Mouse (Mus musculus): ENCODE results near the gene 2210011C24Rik. TPM values are rescaled to one million over a fixed set of nuclear protein-coding genes. Genes with fewer than 3 reads are reported as not detected.

2210011C24Rik gene
- total and polyA plus RNA-seq, 2 experiments from 2014 or later = 0.48 TPM; not detected in 1

DNA sequence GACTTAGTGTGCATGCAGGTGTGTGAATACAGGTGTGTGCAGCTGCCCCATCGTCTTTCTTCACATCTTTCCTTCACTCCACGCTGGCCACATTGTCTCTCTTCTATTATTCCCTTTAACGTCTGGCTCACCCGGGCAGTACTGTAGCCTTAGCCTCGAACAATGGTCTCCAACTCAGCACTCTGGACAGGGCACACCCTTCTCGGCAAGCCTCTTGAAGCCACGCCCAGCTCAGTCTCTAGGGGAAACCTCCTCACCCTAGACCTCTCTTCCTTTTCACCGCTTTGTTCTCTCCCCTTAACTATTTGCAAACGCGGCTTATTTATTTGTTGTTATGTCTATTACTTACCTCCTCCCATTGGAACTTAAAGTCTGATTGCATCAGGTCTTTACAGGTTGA is 15.5 kb upstream of the 2210011C24Rik start:
- no peak overlapping the region for H3K4me3 ChIP-seq (ENCODE audit: low read depth, low read length)
- TF ChIP-seq EP300 (IDR thresholded peaks at IDR 0.05; ENCODE audit: low read depth) (no peak), CTCF (IDR thresholded peaks at IDR 0.05; ENCODE audit: low read depth) (no peak)
- no peaks in the 10 kb centered on the region for H3K36me3 ChIP-seq (replicated peaks; ENCODE audit: control insufficient read depth, insufficient read depth, low read length)
- H3K9ac ChIP-seq (replicated peaks; ENCODE audit: low read depth, low read length) = no peak overlapping the region
- H3K4me2 ChIP-seq (ENCODE audit: low read depth, low read length) = no peak overlapping the region
- WGBS = 13% methylated on average over 10 of the region's 10 CpGs
- no peaks in the 10 kb centered on the region for H3K9me3 ChIP-seq (replicated peaks; ENCODE audit: control insufficient read depth, low read length)
- no peak for ATAC-seq (ENCODE audit: insufficient read depth, low read depth)
- H3K4me1 ChIP-seq (ENCODE audit: control insufficient read depth, insufficient read depth) = peaks cover 24% of the 10 kb centered on the region
- H3K27me3 ChIP-seq (ENCODE audit: control insufficient read depth, insufficient read depth, low read length) = peaks cover 28% of the 10 kb centered on the region
- no peak for DNase-seq (ENCODE audit: low spot score)
- no peak overlapping the region for H3K27ac ChIP-seq (ENCODE audit: low read depth)

DNA sequence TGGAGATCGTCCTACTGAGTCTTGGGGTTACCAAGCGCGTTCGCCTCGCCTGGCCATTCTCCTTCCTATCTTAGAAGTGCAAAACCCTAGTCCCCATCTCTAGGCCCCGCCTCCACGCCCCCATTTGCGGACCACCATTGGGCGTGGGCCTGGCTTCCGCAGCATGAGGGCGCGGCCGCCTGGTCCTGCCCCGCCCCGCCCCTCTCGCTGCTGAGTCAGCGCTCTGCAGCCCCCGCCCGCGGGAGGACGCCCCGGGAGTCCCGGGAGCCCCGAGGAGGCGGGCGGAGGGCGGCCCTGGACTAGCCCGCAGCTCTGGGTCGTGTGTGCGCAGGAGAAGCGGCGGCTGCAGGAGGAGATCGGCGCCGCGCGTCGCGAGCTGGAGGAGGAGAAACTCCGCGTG is 13.9 kb upstream of the 2210011C24Rik start:
- H3K36me3 ChIP-seq (replicated peaks; ENCODE audit: control insufficient read depth, insufficient read depth, low read length) = no peaks in the 10 kb centered on the region
- 1% methylated on average over 41 of the region's 41 CpGs for whole genome bisulfite sequencing
- H3K27me3 ChIP-seq (ENCODE audit: control insufficient read depth, insufficient read depth, low read length) = peaks cover 33% of the 10 kb centered on the region
- H3K4me2 ChIP-seq (ENCODE audit: low read depth, low read length) = peak overlapping the region; percentile 77
- peaks cover 37% of the 10 kb centered on the region for H3K4me1 ChIP-seq (ENCODE audit: control insufficient read depth, insufficient read depth)
- peak overlapping the region; percentile 20; the same call in 1 of the 2 replicates for H3K9ac ChIP-seq (replicated peaks; ENCODE audit: low read depth, low read length)
- DNase-seq (ENCODE audit: low spot score) (no peak), ATAC-seq (ENCODE audit: insufficient read depth, low read depth) (peak; percentile 37)
- TF ChIP-seq CTCF (IDR thresholded peaks at IDR 0.05; ENCODE audit: low read depth) (no peak), EP300 (IDR thresholded peaks at IDR 0.05; ENCODE audit: low read depth) (no peak)
- H3K4me3 ChIP-seq (ENCODE audit: low read depth, low read length) = peak overlapping the region; percentile 48
- no peak overlapping the region for H3K27ac ChIP-seq (ENCODE audit: low read depth)
- no peaks in the 10 kb centered on the region for H3K9me3 ChIP-seq (replicated peaks; ENCODE audit: control insufficient read depth, low read length)

DNA sequence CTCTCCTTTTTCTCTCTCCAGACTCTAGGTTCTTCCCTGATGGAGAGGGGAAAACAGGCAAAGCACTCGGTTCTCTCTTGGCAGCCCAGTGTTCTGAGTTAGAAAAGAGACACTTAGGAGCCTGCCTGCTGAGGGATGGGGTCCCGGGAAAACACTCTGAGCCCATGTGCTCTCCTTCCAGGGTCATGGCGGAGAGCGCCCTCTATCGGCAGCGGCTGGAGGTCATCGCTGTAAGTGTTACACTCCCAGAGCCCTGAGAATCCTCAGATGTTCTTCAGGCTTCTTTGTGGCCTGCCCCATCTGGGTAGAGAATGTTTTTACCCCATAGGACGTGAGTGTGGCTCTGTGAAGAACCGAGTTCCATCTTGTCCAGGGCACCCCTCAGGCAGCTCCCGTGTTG is 12.2 kb upstream of the 2210011C24Rik start:
- WGBS = 22% methylated on average over 10 of the region's 10 CpGs
- Histone ChIP-seq H3K27me3 (ENCODE audit: control insufficient read depth, insufficient read depth, low read length) (peaks cover 33% of the 10 kb centered on the region), H3K9me3 (replicated peaks; ENCODE audit: control insufficient read depth, low read length) (no peaks in the 10 kb centered on the region), H3K36me3 (replicated peaks; ENCODE audit: control insufficient read depth, insufficient read depth, low read length) (no peaks in the 10 kb centered on the region), H3K4me3 (ENCODE audit: low read depth, low read length) (no peak overlapping the region), H3K27ac (ENCODE audit: low read depth) (no peak overlapping the region), H3K9ac (replicated peaks; ENCODE audit: low read depth, low read length) (no peak overlapping the region), H3K4me2 (ENCODE audit: low read depth, low read length) (no peak overlapping the region), H3K4me1 (ENCODE audit: control insufficient read depth, insufficient read depth) (peaks cover 37% of the 10 kb centered on the region)
- ATAC-seq (ENCODE audit: insufficient read depth, low read depth) (no peak), DNase-seq (ENCODE audit: low spot score) (no peak)
- TF ChIP-seq EP300 (IDR thresholded peaks at IDR 0.05; ENCODE audit: low read depth) = no peak
- TF ChIP-seq CTCF (IDR thresholded peaks at IDR 0.05; ENCODE audit: low read depth) = peak; percentile 55

DNA sequence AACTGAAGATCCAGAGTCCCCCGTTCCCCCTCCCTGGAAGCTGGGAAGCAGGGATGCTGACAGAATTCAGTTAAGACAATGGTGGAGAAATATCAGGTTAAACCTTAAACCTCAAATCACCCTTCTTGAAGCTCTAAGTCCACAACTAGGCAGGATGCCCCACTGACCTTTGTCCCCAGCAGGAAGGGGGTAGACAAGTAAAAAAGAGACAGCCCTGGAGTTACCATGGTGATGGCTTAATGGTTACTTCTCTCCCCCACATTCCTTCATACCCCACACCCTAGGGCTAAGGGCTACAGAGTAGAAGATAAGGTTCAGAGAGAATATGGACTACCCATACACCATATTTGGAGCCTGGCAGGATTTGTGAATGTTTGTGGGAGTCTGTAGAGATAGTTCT is 11.7 kb upstream of the 2210011C24Rik start:
- Histone ChIP-seq H3K4me3 (ENCODE audit: low read depth, low read length) (no peak overlapping the region), H3K9ac (replicated peaks; ENCODE audit: low read depth, low read length) (no peak overlapping the region), H3K4me1 (ENCODE audit: control insufficient read depth, insufficient read depth) (peaks cover 37% of the 10 kb centered on the region), H3K4me2 (ENCODE audit: low read depth, low read length) (peak overlapping the region; percentile 28; the same call in 1 of the 2 replicates), H3K9me3 (replicated peaks; ENCODE audit: control insufficient read depth, low read length) (no peaks in the 10 kb centered on the region), H3K27me3 (ENCODE audit: control insufficient read depth, insufficient read depth, low read length) (peaks cover 33% of the 10 kb centered on the region), H3K36me3 (replicated peaks; ENCODE audit: control insufficient read depth, insufficient read depth, low read length) (no peaks in the 10 kb centered on the region), H3K27ac (ENCODE audit: low read depth) (peak overlapping the region; percentile 84)
- 14% methylated on average over 1 of the region's 1 CpGs for WGBS
- TF ChIP-seq EP300 (IDR thresholded peaks at IDR 0.05; ENCODE audit: low read depth) (no peak), CTCF (IDR thresholded peaks at IDR 0.05; ENCODE audit: low read depth) (no peak)
- ATAC-seq (ENCODE audit: insufficient read depth, low read depth) = no peak; the same call in 1 of the 2 replicates
- DNase-seq (ENCODE audit: low spot score) = no peak

DNA sequence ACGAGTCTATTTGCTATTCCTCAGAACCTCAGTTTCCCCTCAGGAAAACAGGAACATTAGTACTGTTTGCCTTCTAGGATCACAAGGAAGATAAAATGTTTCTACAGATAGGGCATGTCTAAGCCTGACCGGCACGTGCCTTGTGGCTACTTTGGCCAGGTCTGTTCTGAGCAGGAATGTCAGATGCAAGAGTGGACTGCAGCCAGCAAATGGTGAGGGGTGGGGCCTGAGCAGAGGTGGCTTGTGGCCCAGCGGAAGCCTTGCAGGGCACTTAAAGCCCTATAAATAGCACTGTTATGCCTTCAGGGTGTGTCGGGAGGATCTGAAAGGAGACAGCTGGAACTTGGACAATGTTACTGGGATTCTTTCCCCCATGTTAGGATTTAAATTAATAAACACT is 11.1 kb upstream of the 2210011C24Rik start:
- peak; percentile 88 for ATAC-seq (ENCODE audit: insufficient read depth, low read depth)
- no peaks in the 10 kb centered on the region for H3K36me3 ChIP-seq (replicated peaks; ENCODE audit: control insufficient read depth, insufficient read depth, low read length)
- no peaks in the 10 kb centered on the region for H3K9me3 ChIP-seq (replicated peaks; ENCODE audit: control insufficient read depth, low read length)
- peak overlapping the region; percentile 84 for H3K27ac ChIP-seq (ENCODE audit: low read depth)
- H3K4me1 ChIP-seq (ENCODE audit: control insufficient read depth, insufficient read depth) = peaks cover 37% of the 10 kb centered on the region
- no peak overlapping the region for H3K9ac ChIP-seq (replicated peaks; ENCODE audit: low read depth, low read length)
- peaks cover 32% of the 10 kb centered on the region for H3K27me3 ChIP-seq (ENCODE audit: control insufficient read depth, insufficient read depth, low read length)
- peak; percentile 81 for TF ChIP-seq EP300 (IDR thresholded peaks at IDR 0.05; ENCODE audit: low read depth)
- TF ChIP-seq CTCF (IDR thresholded peaks at IDR 0.05; ENCODE audit: low read depth) = no peak
- H3K4me3 ChIP-seq (ENCODE audit: low read depth, low read length) = no peak overlapping the region
- WGBS = under 1% methylated on average over 5 of the region's 5 CpGs
- peak overlapping the region; percentile 28; the same call in 1 of the 2 replicates for H3K4me2 ChIP-seq (ENCODE audit: low read depth, low read length)
- peak; percentile 90 for DNase-seq (ENCODE audit: low spot score)

DNA sequence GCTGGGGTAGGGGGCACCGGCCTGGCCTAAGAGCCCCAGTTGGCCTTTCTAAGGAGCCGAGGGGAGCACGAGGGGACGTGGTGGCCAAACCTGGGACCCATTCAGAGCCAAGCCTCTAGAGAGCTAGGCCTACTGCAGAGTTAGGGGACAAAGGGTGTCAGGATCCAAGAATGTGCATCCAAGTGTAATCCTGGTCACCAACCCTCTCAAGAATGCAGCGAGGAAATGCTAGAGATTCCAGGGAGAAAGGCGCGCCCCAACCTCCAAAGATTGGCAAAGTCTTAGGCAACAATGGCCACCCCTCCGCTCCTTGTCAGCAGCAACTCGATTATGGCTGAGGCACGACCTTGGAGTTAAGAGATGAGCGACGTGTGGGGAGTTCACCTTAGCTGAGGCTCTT is 9.6 kb upstream of the 2210011C24Rik start:
- peaks cover 37% of the 10 kb centered on the region for H3K4me1 ChIP-seq (ENCODE audit: control insufficient read depth, insufficient read depth)
- H3K4me2 ChIP-seq (ENCODE audit: low read depth, low read length) = no peak overlapping the region
- TF ChIP-seq EP300 (IDR thresholded peaks at IDR 0.05; ENCODE audit: low read depth) (no peak), CTCF (IDR thresholded peaks at IDR 0.05; ENCODE audit: low read depth) (no peak)
- H3K27me3 ChIP-seq (ENCODE audit: control insufficient read depth, insufficient read depth, low read length) = peaks cover 22% of the 10 kb centered on the region
- WGBS = 55% methylated on average over 12 of the region's 12 CpGs
- ATAC-seq (ENCODE audit: insufficient read depth, low read depth) = no peak
- DNase-seq (ENCODE audit: low spot score) = no peak
- no peaks in the 10 kb centered on the region for H3K9me3 ChIP-seq (replicated peaks; ENCODE audit: control insufficient read depth, low read length)
- H3K9ac ChIP-seq (replicated peaks; ENCODE audit: low read depth, low read length) = no peak overlapping the region
- H3K27ac ChIP-seq (ENCODE audit: low read depth) = no peak overlapping the region
- H3K4me3 ChIP-seq (ENCODE audit: low read depth, low read length) = no peak overlapping the region
- no peaks in the 10 kb centered on the region for H3K36me3 ChIP-seq (replicated peaks; ENCODE audit: control insufficient read depth, insufficient read depth, low read length)

Data from heart, postnatal 0 days (tissue).